Mouse (Mus musculus) R1 (cell line): ENCODE results near the gene Slc24a4.
A peak's percentile ranks its signal among the peaks of the same experiment; 100 is the strongest.
"Not testable (repeated sequence)": the region's sequence is repeated elsewhere in the genome, so short reads cannot be mapped to it uniquely, and the experiment has no call there.

Experiments used
- DNase-seq: peaks from one replicate; pipeline ENCODE4 v3.0.0-alpha.2; 2018; ENCODE audit warnings: low read depth, low spot score

The Slc24a4 gene

GRCm38 (mm10) chr12:102248104-102248503 lies 119.6 kb downstream of the Slc24a4 start:
- no peak for DNase-seq

- no peak for DNase-seq
Measured at GRCm38 (mm10) chr12:102250316-102250715, 121.8 kb downstream of the Slc24a4 start.

DNA sequence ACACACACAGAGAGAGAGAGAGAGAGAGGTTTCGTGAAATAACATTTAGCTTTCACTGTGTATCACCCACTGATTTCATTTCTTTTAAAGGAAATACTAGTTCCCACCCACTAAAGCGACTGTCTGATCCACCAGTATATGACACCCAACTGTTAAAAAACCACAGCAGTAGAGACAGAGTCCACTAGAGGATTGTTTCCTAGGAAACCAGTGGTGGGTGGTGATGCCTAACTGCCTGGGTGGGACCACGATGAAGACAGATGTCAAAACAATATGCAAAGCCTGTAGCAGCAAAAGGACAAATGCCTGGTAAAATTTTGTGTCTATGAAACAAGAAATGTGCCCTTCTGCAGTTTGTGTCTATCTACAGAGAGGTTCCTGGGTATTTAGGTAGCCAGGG lies 122.5 kb downstream of the Slc24a4 start:
- no peak for DNase-seq

GRCm38 (mm10) chr12:102251985-102252384 lies 123.5 kb downstream of the Slc24a4 start:
- DNase-seq = no peak

DNA sequence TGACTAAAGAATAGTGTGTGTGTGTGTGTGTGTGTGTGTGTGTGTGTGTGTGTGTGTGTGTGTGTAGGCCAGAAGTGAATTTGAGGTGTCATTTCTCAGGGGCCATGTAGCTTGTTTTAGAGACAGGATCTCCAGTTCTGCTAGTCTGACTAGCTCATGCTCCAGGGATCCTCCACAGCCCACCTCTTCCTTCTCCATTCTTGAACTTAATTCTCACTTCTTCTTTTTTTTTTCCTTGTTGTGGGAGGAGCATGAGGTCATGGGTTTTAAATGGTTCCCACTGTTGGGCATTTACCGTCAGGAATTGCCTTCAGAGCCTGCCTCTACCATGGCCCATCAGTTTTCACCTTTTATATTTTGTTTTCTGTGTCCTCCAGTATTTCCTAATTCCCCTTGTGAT lies 124.0 kb downstream of the Slc24a4 start:
- DNase-seq = no peak

GRCm38 (mm10) chr12:102255012-102255411 lies 126.5 kb downstream of the Slc24a4 start:
- DNase-seq = no peak

DNA sequence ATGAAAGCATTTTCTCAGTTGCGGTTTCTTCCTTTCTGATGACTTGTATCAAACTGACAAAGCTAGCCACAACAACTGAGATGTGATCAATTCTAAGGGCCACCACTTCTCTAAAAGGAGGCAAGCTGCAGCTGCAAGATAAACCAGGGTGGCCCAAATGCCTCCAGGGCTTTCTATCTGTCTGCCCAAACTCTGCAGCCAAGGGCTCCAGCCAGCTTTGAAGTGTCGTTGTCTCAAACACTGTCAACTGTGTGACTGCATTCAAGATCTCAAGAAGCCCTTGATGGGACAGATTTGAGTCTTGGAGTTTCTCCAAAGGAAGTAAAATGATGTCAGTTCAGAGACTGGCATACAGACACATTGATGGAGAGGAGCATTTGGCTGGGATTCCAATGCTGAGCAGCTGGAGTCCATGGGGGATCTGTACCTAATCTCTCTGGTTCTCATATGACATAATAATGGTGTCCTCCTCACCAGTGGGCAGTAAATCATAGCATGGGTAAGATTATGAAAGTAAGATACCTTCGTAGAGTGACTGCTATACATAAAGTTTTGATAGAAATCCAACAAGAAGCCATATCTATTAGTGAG lies 130.1 kb downstream of the Slc24a4 start:
- DNase-seq = no peak

GRCm38 (mm10) chr12:102261933-102262396 lies 133.4 kb downstream of the Slc24a4 start:
- DNase-seq = peak; percentile 92

GRCm38 (mm10) chr12:102262809-102263208 lies 134.3 kb downstream of the Slc24a4 start:
- no peak for DNase-seq

DNA sequence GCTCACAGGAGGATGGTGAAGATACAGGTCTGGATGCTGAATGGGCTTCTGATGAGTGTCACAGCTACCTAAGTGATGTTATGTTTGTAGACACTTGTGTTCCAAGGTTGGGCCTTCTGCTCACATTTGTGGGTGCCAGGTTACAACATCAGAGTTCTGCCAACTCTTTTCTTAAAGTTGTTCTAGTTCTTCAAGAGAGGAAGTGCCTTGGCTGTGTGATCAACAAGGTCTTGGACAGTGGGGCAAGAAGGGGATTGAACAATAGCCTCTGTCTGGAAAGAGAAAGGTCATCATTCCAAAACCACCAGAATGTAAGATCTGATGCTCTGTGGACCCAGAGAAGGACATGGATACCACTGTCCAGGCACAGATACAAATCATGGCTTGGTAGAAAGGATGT lies 134.7 kb downstream of the Slc24a4 start:
- DNase-seq = no peak

- no peak for DNase-seq
Measured at GRCm38 (mm10) chr12:102266433-102266832, 137.9 kb downstream of the Slc24a4 start.

GRCm38 (mm10) chr12:102269144-102269543 lies 140.6 kb downstream of the Slc24a4 start:
- DNase-seq = no peak

- DNase-seq = no peak
Measured at GRCm38 (mm10) chr12:102270776-102271405, 142.4 kb downstream of the Slc24a4 start.

DNA sequence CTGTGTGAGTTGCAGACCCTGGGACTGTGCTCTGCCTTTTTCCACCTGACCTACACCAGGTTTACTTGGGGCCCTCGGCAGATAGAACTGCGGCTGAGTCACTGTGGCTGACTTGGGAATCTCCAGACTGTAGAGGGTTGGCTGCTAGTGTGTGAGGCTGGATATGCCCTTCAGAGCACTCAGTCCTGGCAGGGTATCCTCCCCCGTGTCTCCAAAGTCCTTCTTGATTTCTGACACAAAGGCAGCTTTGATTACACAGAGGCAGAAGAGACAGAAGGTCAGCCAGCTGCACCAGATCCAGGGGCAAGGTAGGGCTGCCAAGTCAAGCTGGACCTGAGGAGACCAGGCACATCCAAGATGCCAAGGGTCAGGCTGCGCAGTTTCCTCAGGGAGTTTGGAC lies 142.9 kb downstream of the Slc24a4 start:
- DNase-seq = no peak

- no peak for DNase-seq
Measured at GRCm38 (mm10) chr12:102275833-102276443, 147.4 kb downstream of the Slc24a4 start.

GRCm38 (mm10) chr12:102280290-102280689 lies 151.8 kb downstream of the Slc24a4 start:
- DNase-seq = not testable (repeated sequence)

DNA sequence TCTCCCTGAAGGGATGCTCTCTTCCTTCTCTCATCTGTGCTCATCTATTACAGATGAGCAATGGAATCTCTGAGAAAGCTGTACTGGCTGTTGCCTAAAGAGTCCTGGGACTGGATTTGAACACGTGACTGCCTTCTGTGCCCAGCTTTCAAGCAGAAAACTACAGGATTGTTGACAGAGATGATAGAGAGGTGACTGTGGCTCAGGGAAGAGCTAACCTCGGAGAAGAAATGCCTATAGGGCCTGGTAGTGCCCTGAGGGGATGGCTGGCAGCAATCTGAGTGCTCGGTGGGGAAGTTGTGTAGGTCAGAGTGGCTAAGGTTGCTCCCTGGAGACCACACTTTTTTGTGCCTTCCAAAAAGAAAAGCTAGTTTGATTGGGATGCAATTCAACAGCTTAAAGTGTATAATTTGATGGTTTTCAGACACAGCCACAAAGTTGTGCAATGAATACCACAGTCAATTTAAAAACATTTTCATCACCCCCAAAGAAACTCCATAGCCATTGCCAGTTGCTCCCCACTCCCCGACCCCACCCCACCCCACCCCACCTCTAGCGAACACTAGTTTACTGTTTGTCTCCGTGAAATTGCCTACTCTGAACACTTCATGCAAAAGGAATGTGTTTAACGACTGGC lies 152.5 kb downstream of the Slc24a4 start:
- DNase-seq = no peak

- DNase-seq = no peak
Measured at GRCm38 (mm10) chr12:102282126-102282525, 153.6 kb downstream of the Slc24a4 start.

GRCm38 (mm10) chr12:102282763-102283482 lies 154.4 kb downstream of the Slc24a4 start, which contains the start of gene Rin3:
TSS of gene Rin3 (plus strand) at chr12:102283048.
- DNase-seq = peak; percentile 35

DNA sequence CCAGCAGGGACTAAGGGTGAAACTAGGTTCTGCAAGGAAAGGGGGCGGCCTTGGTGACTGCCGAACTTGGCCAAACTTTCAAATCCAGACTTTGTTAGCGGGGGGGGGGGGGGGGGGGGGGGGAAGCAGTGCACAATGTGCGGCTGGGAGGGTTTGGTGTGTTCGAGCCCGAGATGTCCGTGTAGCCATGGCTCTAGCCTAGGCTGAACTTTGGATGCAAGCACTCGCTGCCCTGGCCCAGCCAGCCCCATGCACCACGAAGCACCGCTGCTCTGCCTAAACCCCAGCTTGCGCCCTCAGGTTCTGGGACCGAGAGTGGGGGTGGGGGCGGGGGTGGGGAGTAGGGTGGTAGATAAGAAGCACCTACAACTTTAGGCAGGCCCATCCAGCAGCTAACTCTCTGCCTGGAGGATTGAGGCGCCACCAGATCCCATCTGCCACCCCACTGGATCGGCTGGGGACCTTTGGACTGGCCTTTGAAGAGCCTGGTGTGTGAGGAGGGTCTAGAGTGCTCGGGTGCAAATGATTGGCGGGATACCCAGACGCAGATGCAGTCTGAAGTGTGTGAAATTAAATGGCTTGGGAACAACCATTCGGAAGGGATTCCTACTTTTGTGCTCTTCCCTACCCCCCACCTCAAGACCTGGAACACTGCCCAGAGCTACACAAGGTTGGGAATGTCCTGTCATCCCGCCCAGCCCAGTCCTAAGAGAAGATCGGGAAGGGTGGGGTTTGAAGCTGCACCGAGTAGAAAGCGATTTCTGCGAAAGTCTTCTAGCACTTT lies 155.1 kb downstream of the Slc24a4 start:
- peak; percentile 67 for DNase-seq

- no peak for DNase-seq
Measured at GRCm38 (mm10) chr12:102284267-102284610, 155.7 kb downstream of the Slc24a4 start.
